Mouse (Mus musculus): Measurements from ENCODE around the gene Tle4. TPM values are rescaled to one million over a fixed set of nuclear protein-coding genes. Genes with fewer than 3 reads are reported as not detected.
"Not testable (repeated sequence)": the region's sequence is repeated elsewhere in the genome, so short reads cannot be mapped to it uniquely, and the experiment has no call there.

Gene Tle4
- 26.0 and 27.0 TPM in 2 replicates for polyA plus RNA-seq (2015; fragmentation: Nextera tagmentation; extraction: Ambion mirVana)

DNA sequence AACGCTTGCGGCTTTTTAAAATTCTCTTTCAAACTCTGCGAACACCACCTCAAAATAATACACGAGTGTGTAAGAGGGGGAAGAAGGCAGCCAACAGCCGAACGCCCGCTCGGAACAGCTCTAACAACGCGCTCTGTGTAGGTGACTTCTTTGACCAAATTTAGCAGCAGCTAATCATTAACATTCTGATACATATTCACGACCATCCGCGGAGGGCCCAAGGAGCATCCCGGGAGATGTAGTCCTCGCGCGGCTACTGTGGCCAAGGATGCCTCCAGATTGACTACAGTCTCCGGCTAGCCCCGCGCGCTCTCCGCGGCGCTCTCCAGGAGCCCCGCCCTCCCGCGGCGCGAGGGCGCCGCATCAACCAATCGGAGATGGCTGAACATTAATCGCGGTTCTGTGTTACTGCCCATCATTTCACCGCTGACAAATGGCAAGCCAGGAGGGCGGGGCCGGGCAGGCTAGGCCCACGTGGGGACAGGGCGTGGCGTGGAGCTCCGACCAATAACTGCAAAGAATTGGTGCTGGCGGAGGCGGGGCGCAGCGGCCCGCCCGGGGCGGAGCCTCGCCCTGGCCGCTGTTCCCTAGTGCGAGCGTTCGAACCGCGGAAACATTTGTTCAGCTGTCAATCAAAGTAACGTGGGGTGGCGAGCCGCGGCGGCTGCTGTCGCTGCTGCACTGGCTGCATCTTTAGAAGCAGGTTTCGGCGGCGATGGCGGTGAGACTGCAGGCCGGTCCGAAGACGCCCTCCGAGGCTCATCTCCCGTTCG is at the start of gene Tle4:
Gene Tle4, minus strand, starts transcription at position 135 of the 773 bp plus-strand sequence.
- Histone ChIP-seq H3K4me3 (peak within 1 kb of the TSS; percentile 83), H3K27me3 (peaks cover 11% of the 10 kb centered on the region), H3K27ac (peak within 1 kb of the TSS; percentile 97), H3K9me3 (no peaks in the 10 kb centered on the region), H3K9ac (peak within 1 kb of the TSS; percentile 96), H3K4me2 (peak within 1 kb of the TSS; percentile 68), H3K4me1 (replicated peaks) (peaks cover 33% of the 10 kb centered on the region), H3K36me3 (no peaks in the 10 kb centered on the region)
- ATAC-seq (ENCODE audit: low FRiP score), result peak; percentile 97
- WGBS, result under 1% methylated on average over 71 of the region's 71 CpGs

DNA sequence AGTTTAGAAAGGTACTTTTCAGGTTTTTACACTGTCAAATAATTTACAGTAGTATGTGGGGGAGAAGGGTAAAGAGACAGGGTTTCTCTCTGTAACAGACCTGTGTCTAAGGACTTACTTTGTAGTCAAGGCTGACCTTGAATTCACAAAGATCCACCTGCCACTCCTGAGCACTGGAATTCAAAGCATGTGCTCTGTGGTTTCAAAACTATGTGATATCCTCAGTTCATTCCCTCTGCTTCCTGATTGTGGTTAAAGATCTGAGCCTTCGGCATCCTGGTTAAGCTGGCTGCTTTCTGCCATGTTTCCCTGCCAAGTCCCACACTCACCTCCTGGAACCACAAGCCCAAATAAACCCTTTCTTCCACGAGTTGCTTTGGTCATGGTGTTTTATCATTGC is 47.8 kb upstream of the Tle4 start:
- Histone ChIP-seq H3K27me3 (no peaks in the 10 kb centered on the region), H3K9me3 (no peaks in the 10 kb centered on the region), H3K4me1 (replicated peaks) (no peaks in the 10 kb centered on the region), H3K27ac (no peak overlapping the region), H3K9ac (no peak overlapping the region), H3K4me3 (no peak overlapping the region), H3K4me2 (no peak overlapping the region), H3K36me3 (no peaks in the 10 kb centered on the region)
- no peak for ATAC-seq (ENCODE audit: low FRiP score)
- WGBS, result 78% methylated on average over 2 of the region's 2 CpGs

DNA sequence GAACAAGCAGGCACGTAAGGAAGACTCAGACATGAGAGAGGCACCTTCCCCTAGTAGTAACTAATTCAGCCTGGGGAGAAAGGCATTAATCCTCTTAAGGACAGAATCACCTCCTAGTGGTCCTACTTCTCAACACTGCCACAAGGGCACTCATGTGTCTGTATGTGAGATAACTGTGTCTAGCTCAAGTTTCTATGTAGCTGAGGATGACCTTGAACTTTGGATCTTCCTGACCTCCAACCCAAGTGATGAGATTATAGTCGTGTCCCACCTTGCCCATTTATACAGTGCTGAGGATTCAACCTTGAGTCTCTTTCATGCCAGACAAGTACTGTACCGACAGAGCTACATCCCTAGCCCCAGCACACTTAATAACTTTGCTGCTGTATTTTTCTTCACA is 46.9 kb upstream of the Tle4 start:
- H3K27me3 ChIP-seq, result no peaks in the 10 kb centered on the region
- no peaks in the 10 kb centered on the region for H3K36me3 ChIP-seq
- 88% methylated on average over 3 of the region's 3 CpGs for WGBS
- H3K4me3 ChIP-seq, result no peak overlapping the region
- no peaks in the 10 kb centered on the region for H3K9me3 ChIP-seq
- no peak for ATAC-seq (ENCODE audit: low FRiP score)
- H3K4me1 ChIP-seq (replicated peaks), result no peaks in the 10 kb centered on the region
- H3K4me2 ChIP-seq, result no peak overlapping the region
- no peak overlapping the region for H3K9ac ChIP-seq
- H3K27ac ChIP-seq, result no peak overlapping the region

DNA sequence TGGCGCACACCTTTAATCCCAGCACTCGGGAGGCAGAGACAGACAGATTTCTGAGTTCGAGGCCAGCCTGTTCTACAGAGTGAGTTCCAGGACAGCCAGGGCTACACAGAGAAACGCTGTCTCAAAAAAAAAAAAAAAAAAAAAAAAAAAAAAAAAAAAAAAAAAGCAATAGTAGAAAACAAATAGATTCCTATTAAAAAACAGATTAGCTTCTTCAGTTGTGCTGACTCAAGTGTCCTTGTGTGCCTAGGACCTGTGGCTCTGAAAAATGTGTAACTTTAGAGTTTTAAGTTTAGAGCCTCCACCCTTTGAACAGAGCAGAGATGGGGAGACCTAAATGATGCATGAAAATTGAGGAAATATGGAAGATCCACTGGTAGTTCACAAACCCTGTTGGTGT is 45.2 kb upstream of the Tle4 start:
- not testable (repeated sequence) for H3K36me3 ChIP-seq; ATAC-seq (ENCODE audit: low FRiP score); H3K4me3 ChIP-seq; H3K27ac ChIP-seq; H3K4me2 ChIP-seq; H3K9ac ChIP-seq; H3K4me1 ChIP-seq (replicated peaks); H3K27me3 ChIP-seq; H3K9me3 ChIP-seq
- WGBS, result 92% methylated on average over 4 of the region's 4 CpGs

DNA sequence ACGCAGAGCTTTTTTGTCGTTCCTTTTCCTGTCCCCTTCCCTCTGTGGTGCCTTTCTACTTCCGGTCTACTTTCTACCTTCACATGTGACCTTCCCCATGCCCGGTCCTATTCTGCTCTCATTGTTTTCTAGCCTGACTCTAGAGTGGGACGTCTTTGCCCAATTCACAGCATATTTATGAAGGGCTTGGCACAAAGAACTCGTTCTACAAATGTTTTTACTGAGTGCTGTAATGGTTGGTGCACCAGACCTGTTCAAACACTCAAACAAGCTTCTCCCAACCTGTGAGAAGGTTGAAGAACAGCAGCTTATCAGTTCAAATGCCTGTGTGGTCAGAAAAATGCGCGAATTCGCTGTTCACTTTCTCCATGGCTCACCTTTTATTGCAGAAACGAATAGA is 44.8 kb upstream of the Tle4 start:
- H3K4me1 ChIP-seq (replicated peaks), result no peaks in the 10 kb centered on the region
- no peaks in the 10 kb centered on the region for H3K27me3 ChIP-seq
- WGBS, result 89% methylated on average over 10 of the region's 10 CpGs
- no peak overlapping the region for H3K4me3 ChIP-seq
- H3K9me3 ChIP-seq, result no peaks in the 10 kb centered on the region
- no peak overlapping the region for H3K27ac ChIP-seq
- H3K4me2 ChIP-seq, result no peak overlapping the region
- no peak for ATAC-seq (ENCODE audit: low FRiP score)
- no peak overlapping the region for H3K9ac ChIP-seq
- no peaks in the 10 kb centered on the region for H3K36me3 ChIP-seq

DNA sequence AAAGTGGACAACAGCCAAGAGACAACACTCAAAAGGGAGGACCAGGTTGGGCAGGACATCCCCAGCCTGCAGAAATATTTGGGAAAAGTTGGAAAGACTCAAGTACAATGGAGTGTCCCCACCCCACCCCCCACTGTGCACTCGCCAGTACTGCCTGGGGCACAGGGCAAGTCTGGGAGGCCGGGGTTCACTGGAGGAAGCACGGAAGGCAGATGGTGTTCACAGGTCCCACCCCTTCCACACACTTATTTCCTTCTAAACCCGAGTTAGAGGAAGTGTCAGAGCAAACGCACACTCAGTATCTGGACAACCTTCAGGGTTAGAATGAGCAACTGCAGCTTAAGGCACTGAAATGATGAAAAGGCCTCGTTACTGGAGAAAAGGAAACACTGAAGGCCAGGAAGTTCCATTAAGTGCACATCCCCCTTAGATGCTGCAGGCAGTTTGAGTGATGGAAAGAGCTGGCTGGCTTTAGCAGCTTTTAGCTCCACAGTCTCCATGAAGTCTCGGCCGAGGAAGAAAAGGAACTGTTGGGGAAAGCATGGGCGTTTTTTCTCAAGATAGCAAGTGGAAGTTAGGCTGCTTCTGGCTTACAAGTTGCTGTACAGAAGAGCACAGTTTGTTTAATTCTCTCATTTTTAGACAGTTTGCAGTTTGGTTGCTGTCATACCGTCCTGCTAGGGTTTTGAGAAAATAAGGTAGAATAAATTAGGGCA is 37.5 kb upstream of the Tle4 start:
- WGBS, result 62% methylated on average over 10 of the region's 10 CpGs
- Histone ChIP-seq H3K4me2 (no peak overlapping the region), H3K36me3 (no peaks in the 10 kb centered on the region), H3K9ac (no peak overlapping the region), H3K27me3 (no peaks in the 10 kb centered on the region), H3K4me1 (replicated peaks) (no peaks in the 10 kb centered on the region), H3K27ac (no peak overlapping the region), H3K9me3 (peaks cover 4% of the 10 kb centered on the region; the same call in 1 of the 2 replicates), H3K4me3 (no peak overlapping the region)
- ATAC-seq (ENCODE audit: low FRiP score), result no peak

DNA sequence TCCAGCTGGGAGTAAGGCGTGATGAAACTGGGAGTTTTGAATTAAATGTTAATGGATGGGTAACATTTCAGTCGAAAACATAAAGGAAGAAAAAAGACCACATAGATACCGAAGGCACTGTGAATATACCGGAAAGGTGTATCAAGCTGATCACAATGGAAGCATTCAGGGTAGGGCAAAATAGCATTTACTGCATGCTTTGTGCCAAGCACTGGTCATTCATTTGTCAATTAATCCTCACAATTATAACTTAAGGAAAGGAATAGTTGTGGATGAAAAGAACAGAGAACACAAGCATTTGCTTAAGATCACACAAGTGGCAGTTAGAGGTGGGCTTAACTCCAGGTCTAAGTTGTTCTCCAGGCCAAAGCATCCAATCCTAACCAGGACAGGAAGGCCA is 25.5 kb upstream of the Tle4 start:
- H3K9me3 ChIP-seq, result no peaks in the 10 kb centered on the region
- no peaks in the 10 kb centered on the region for H3K4me1 ChIP-seq (replicated peaks)
- WGBS, result 71% methylated on average over 4 of the region's 4 CpGs
- H3K36me3 ChIP-seq, result no peaks in the 10 kb centered on the region
- H3K27ac ChIP-seq, result no peak overlapping the region
- no peak for ATAC-seq (ENCODE audit: low FRiP score)
- no peak overlapping the region for H3K9ac ChIP-seq
- no peaks in the 10 kb centered on the region for H3K27me3 ChIP-seq
- no peak overlapping the region for H3K4me2 ChIP-seq
- no peak overlapping the region for H3K4me3 ChIP-seq

DNA sequence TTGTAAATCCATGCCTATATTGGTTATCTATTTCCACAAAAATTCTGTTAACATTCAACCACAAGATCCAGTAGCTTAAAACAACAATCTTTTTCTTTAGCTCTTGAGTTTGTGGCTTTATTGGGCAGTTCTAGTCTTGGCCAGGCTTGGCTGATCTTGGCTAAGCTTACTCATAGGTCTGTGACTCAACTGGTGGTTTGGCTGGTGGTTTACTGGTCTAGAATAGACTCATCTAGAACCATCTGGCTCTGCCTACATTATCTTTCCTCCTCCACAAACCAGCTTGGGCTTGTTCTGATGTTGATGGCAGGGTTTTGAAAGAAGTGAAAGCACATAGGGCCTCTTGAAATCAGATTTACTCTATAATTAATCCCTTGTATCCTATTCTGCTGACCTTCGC is 22.7 kb upstream of the Tle4 start:
- no peak overlapping the region for H3K4me2 ChIP-seq
- H3K9ac ChIP-seq, result no peak overlapping the region
- no peaks in the 10 kb centered on the region for H3K36me3 ChIP-seq
- H3K4me1 ChIP-seq (replicated peaks), result no peaks in the 10 kb centered on the region
- ATAC-seq (ENCODE audit: low FRiP score), result no peak
- H3K27ac ChIP-seq, result no peak overlapping the region
- no peak overlapping the region for H3K4me3 ChIP-seq
- no peaks in the 10 kb centered on the region for H3K27me3 ChIP-seq
- H3K9me3 ChIP-seq, result no peaks in the 10 kb centered on the region
- WGBS, result 97% methylated on average over 1 of the region's 1 CpGs

DNA sequence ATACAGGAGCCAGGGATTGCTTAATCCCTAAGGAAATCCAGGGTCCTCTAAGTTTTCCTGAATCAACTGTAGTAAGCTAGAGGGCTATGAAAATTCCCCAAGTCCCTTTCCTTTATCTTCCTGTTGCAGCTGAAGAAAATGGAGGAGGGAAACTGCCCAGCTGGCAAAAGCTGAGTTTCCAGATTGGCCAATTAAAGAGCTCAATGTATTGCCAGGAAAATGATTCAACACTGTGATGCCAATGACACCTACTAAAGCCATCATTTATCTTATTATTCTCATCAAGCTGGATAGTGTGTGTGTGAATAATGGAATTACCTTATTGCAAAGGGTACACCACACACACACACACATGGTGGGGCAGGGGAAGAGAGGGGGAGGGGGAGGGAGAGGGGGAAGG is 22.0 kb upstream of the Tle4 start:
- Histone ChIP-seq H3K36me3 (no peaks in the 10 kb centered on the region), H3K4me1 (replicated peaks) (no peaks in the 10 kb centered on the region), H3K27ac (no peak overlapping the region), H3K4me3 (no peak overlapping the region), H3K27me3 (no peaks in the 10 kb centered on the region), H3K9ac (no peak overlapping the region), H3K9me3 (no peaks in the 10 kb centered on the region), H3K4me2 (no peak overlapping the region)
- no peak for ATAC-seq (ENCODE audit: low FRiP score)

DNA sequence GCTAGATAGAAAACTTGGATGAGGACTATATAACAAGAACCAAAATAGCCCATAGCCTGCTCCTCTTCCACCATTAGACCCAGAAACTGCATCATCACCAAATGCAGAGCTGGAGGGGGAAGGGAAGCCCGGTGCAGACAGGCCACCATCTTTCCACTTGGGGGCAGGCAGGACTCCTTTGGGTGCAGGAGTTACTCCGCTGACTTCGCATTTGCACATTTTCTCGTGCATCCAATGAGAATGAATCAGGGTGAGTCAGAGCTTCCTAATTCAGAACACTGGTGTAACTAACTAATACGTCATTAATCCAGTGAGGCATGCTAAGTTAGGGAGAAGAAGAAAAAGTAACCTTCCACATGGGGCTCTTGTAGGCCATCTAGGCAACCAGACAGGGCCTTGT is 17.0 kb upstream of the Tle4 start:
- no peaks in the 10 kb centered on the region for H3K36me3 ChIP-seq
- ATAC-seq (ENCODE audit: low FRiP score), result no peak
- H3K9ac ChIP-seq, result no peak overlapping the region
- H3K4me2 ChIP-seq, result no peak overlapping the region
- no peaks in the 10 kb centered on the region for H3K4me1 ChIP-seq (replicated peaks)
- no peaks in the 10 kb centered on the region for H3K9me3 ChIP-seq
- no peak overlapping the region for H3K4me3 ChIP-seq
- H3K27me3 ChIP-seq, result no peaks in the 10 kb centered on the region
- 87% methylated on average over 5 of the region's 5 CpGs for WGBS
- no peak overlapping the region for H3K27ac ChIP-seq

DNA sequence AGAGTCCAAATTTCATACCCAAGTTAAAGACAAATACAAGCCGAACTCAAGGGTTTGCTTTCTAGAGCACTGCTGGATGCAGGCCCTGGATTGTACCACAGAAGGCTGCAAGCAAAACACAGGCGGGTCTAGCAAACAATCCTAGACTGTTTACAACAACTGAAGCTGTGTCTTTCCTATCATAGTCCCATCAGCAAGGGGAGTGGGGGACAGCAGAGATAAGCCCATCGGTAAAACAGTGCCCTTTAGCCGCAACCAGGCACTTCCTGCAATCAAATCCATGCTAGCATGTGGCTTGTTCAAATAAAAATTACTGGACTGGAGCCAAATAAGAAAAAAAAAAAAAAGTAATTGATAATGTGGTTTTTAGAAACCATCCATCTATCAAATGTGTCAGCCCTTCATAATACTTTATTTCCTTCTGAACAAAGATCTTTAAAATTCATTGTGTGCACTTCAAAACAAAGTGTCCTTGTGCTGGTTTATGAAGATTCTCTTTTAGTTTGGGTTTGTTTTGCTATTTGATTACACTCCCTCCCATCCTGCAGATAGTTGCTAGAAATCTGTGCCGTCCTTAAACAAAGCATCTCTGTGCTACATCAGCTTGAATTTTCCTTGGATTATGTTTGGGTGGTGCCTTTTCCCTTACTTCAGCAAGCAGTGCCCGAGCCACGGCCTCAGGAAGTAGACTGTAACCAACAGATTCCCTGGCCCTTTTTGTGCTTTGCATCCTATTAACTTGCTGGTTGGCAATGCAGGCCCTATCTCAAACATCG is 12.9 kb upstream of the Tle4 start:
- no peak overlapping the region for H3K27ac ChIP-seq

DNA sequence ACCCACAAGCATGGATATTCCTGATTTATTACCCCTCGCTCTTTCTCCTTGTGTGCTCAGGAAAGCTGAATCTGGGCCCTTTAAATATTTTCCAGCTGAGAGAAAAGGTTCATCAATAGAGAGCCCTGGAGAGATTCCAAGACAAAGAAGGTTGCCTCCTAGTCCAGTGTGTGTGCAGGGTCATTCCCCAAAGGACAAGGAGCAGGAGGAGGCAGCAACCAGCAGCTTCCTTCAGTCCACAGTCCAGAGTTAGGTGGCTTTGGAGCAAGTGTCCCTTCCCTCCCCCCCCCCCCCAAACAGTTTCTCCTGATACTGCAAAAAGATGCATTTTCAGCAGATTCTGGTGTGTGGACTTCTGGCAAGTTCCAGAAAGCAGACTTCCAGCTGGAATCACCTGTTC is 3.0 kb upstream of the Tle4 start:
- no peak overlapping the region for H3K4me2 ChIP-seq
- no peak overlapping the region for H3K9ac ChIP-seq
- peaks cover 25% of the 10 kb centered on the region for H3K27me3 ChIP-seq
- no peak overlapping the region for H3K4me3 ChIP-seq
- no peak overlapping the region for H3K27ac ChIP-seq
- no peak for ATAC-seq (ENCODE audit: low FRiP score)
- H3K36me3 ChIP-seq, result no peaks in the 10 kb centered on the region
- H3K4me1 ChIP-seq (replicated peaks), result peaks cover 14% of the 10 kb centered on the region
- WGBS, result 80% methylated on average over 1 of the region's 1 CpGs
- H3K9me3 ChIP-seq, result no peaks in the 10 kb centered on the region

More for the DNA sequence above, 12.9 kb upstream of the Tle4 start:
- ATAC-seq (ENCODE audit: low FRiP score), result no peak
- Histone ChIP-seq H3K9me3 (no peaks in the 10 kb centered on the region), H3K9ac (no peak overlapping the region), H3K4me1 (replicated peaks) (no peaks in the 10 kb centered on the region), H3K4me3 (no peak overlapping the region), H3K36me3 (no peaks in the 10 kb centered on the region), H3K27me3 (peaks cover 4% of the 10 kb centered on the region; the same call in 1 of the 2 replicates), H3K4me2 (no peak overlapping the region)
- WGBS, result 59% methylated on average over 8 of the region's 8 CpGs

All from hindbrain, embryonic 13.5 days (tissue).